Mouse (Mus musculus) ES-E14 (cell line): ENCODE data around the gene Fam120a.

ENCODE experiments used
- CHD2 ChIP-seq: IDR thresholded peaks from 2 replicates; pipeline ENCODE4 v1.6.1; 2014; ENCODE audit warnings: mild to moderate bottlenecking, low read depth, low read length, inconsistent platforms
- HCFC1 ChIP-seq: IDR thresholded peaks from 2 replicates; pipeline ENCODE4 v1.6.1; 2012; ENCODE audit warnings: low read length, inconsistent platforms, borderline replicate concordance; ENCODE audit not compliant: insufficient read depth
- MAFK ChIP-seq: IDR thresholded peaks from 2 replicates; pipeline ENCODE4 v1.6.1; 2014; ENCODE audit warnings: mild to moderate bottlenecking, low read depth, low read length, inconsistent platforms; ENCODE audit not compliant: insufficient read depth
- ZC3H11A ChIP-seq: IDR thresholded peaks from 2 replicates; pipeline ENCODE4 v1.6.1; 2012; ENCODE audit warnings: low read depth, mild to moderate bottlenecking, inconsistent platforms, low read length, borderline replicate concordance

GRCm38 (mm10) chr13:48968750-48969088 lies 902 bp upstream of the Fam120a start:
- TF ChIP-seq CHD2 (no peak), ZC3H11A (no peak), MAFK (no peak), HCFC1 (no peak)
